Mouse (Mus musculus): ENCODE measurements around the gene Gapdhs. TPM values are rescaled to one million over a fixed set of nuclear protein-coding genes. Genes with fewer than 3 reads are reported as not detected.
"Not testable (repeated sequence)": the region's sequence is repeated elsewhere in the genome, so short reads cannot be mapped to it uniquely, and the experiment has no call there.

The Gapdhs gene
- total RNA-seq (2017), result not detected in 2 replicates

GRCm38 (mm10) chr7:30743617-30744016 is at the start of gene Gapdhs:
Gapdhs (minus strand) TSS chr7:30743681.
- not testable (repeated sequence) for ATAC-seq (replicated peaks in 1 of 2; ENCODE audit: insufficient read depth in 1 of 2, low FRiP score in 2 of 2, low TSS enrichment in 1 of 2, low read depth in 1 of 2, poor library complexity in 2 of 2, severe bottlenecking in 2 of 2)

GRCm38 (mm10) chr7:30791921-30792320 is 48.4 kb upstream of the Gapdhs start:
- peak; percentile 37 to 58; a peak in 2 of 4 replicates for ATAC-seq (replicated peaks in 1 of 2; ENCODE audit: insufficient read depth in 1 of 2, low FRiP score in 2 of 2, low TSS enrichment in 1 of 2, low read depth in 1 of 2, poor library complexity in 2 of 2, severe bottlenecking in 2 of 2)

- no peak for ATAC-seq (replicated peaks in 1 of 2; ENCODE audit: insufficient read depth in 1 of 2, low FRiP score in 2 of 2, low TSS enrichment in 1 of 2, low read depth in 1 of 2, poor library complexity in 2 of 2, severe bottlenecking in 2 of 2)
Measured at GRCm38 (mm10) chr7:30790141-30790540, 46.7 kb upstream of the Gapdhs start.

- ATAC-seq (replicated peaks in 1 of 2; ENCODE audit: insufficient read depth in 1 of 2, low FRiP score in 2 of 2, low TSS enrichment in 1 of 2, low read depth in 1 of 2, poor library complexity in 2 of 2, severe bottlenecking in 2 of 2), result no peak
Measured at GRCm38 (mm10) chr7:30787377-30788022, 44.0 kb upstream of the Gapdhs start, which contains the start of gene Krtdap. Krtdap (plus strand) TSS chr7:30787896.

GRCm38 (mm10) chr7:30785721-30786546 is 42.5 kb upstream of the Gapdhs start:
- ATAC-seq (replicated peaks in 1 of 2; ENCODE audit: insufficient read depth in 1 of 2, low FRiP score in 2 of 2, low TSS enrichment in 1 of 2, low read depth in 1 of 2, poor library complexity in 2 of 2, severe bottlenecking in 2 of 2), result no peak

GRCm38 (mm10) chr7:30785154-30785553 is 41.7 kb upstream of the Gapdhs start:
- no peak for ATAC-seq (replicated peaks in 1 of 2; ENCODE audit: insufficient read depth in 1 of 2, low FRiP score in 2 of 2, low TSS enrichment in 1 of 2, low read depth in 1 of 2, poor library complexity in 2 of 2, severe bottlenecking in 2 of 2)

- ATAC-seq (replicated peaks in 1 of 2; ENCODE audit: insufficient read depth in 1 of 2, low FRiP score in 2 of 2, low TSS enrichment in 1 of 2, low read depth in 1 of 2, poor library complexity in 2 of 2, severe bottlenecking in 2 of 2), result no peak
Measured at GRCm38 (mm10) chr7:30782658-30783057, 39.2 kb upstream of the Gapdhs start.

GRCm38 (mm10) chr7:30781792-30782191 is 38.3 kb upstream of the Gapdhs start:
- ATAC-seq (replicated peaks in 1 of 2; ENCODE audit: insufficient read depth in 1 of 2, low FRiP score in 2 of 2, low TSS enrichment in 1 of 2, low read depth in 1 of 2, poor library complexity in 2 of 2, severe bottlenecking in 2 of 2), result peak in 1 of 2 experiments; percentile 73; a peak in 2 of 4 replicates

- no peak for ATAC-seq (replicated peaks in 1 of 2; ENCODE audit: insufficient read depth in 1 of 2, low FRiP score in 2 of 2, low TSS enrichment in 1 of 2, low read depth in 1 of 2, poor library complexity in 2 of 2, severe bottlenecking in 2 of 2)
Measured at GRCm38 (mm10) chr7:30777911-30778310, 34.4 kb upstream of the Gapdhs start.

- peak in 1 of 2 experiments; percentile 19; a peak in 1 of 4 replicates for ATAC-seq (replicated peaks in 1 of 2; ENCODE audit: insufficient read depth in 1 of 2, low FRiP score in 2 of 2, low TSS enrichment in 1 of 2, low read depth in 1 of 2, poor library complexity in 2 of 2, severe bottlenecking in 2 of 2)
Measured at GRCm38 (mm10) chr7:30777081-30777579, 33.6 kb upstream of the Gapdhs start.

GRCm38 (mm10) chr7:30776104-30776503 is 32.6 kb upstream of the Gapdhs start:
- no peak for ATAC-seq (replicated peaks in 1 of 2; ENCODE audit: insufficient read depth in 1 of 2, low FRiP score in 2 of 2, low TSS enrichment in 1 of 2, low read depth in 1 of 2, poor library complexity in 2 of 2, severe bottlenecking in 2 of 2)

- no peak for ATAC-seq (replicated peaks in 1 of 2; ENCODE audit: insufficient read depth in 1 of 2, low FRiP score in 2 of 2, low TSS enrichment in 1 of 2, low read depth in 1 of 2, poor library complexity in 2 of 2, severe bottlenecking in 2 of 2)
Measured at GRCm38 (mm10) chr7:30769236-30769635, 25.8 kb upstream of the Gapdhs start.

- ATAC-seq (replicated peaks in 1 of 2; ENCODE audit: insufficient read depth in 1 of 2, low FRiP score in 2 of 2, low TSS enrichment in 1 of 2, low read depth in 1 of 2, poor library complexity in 2 of 2, severe bottlenecking in 2 of 2), result no peak
Measured at GRCm38 (mm10) chr7:30766408-30766807, 22.9 kb upstream of the Gapdhs start.

- ATAC-seq (replicated peaks in 1 of 2; ENCODE audit: insufficient read depth in 1 of 2, low FRiP score in 2 of 2, low TSS enrichment in 1 of 2, low read depth in 1 of 2, poor library complexity in 2 of 2, severe bottlenecking in 2 of 2), result no peak
Measured at GRCm38 (mm10) chr7:30765173-30765572, 21.7 kb upstream of the Gapdhs start.

- ATAC-seq (replicated peaks in 1 of 2; ENCODE audit: insufficient read depth in 1 of 2, low FRiP score in 2 of 2, low TSS enrichment in 1 of 2, low read depth in 1 of 2, poor library complexity in 2 of 2, severe bottlenecking in 2 of 2), result no peak
Measured at GRCm38 (mm10) chr7:30763456-30763855, 20.0 kb upstream of the Gapdhs start, which contains the start of gene Dmkn. Dmkn (plus strand) TSS chr7:30763756.

GRCm38 (mm10) chr7:30761769-30762352 is 18.4 kb upstream of the Gapdhs start:
- ATAC-seq (replicated peaks in 1 of 2; ENCODE audit: insufficient read depth in 1 of 2, low FRiP score in 2 of 2, low TSS enrichment in 1 of 2, low read depth in 1 of 2, poor library complexity in 2 of 2, severe bottlenecking in 2 of 2), result peak; percentile 46 to 61

GRCm38 (mm10) chr7:30758853-30759252 is 15.4 kb upstream of the Gapdhs start:
- no peak for ATAC-seq (replicated peaks in 1 of 2; ENCODE audit: insufficient read depth in 1 of 2, low FRiP score in 2 of 2, low TSS enrichment in 1 of 2, low read depth in 1 of 2, poor library complexity in 2 of 2, severe bottlenecking in 2 of 2)

- no peak for ATAC-seq (replicated peaks in 1 of 2; ENCODE audit: insufficient read depth in 1 of 2, low FRiP score in 2 of 2, low TSS enrichment in 1 of 2, low read depth in 1 of 2, poor library complexity in 2 of 2, severe bottlenecking in 2 of 2)
Measured at GRCm38 (mm10) chr7:30757001-30757400, 13.5 kb upstream of the Gapdhs start.
